Mouse (Mus musculus) intestine, embryonic 14.5 days (tissue): Measurements from ENCODE around the gene Parp16. TPM values are rescaled to one million over a fixed set of nuclear protein-coding genes. Genes with fewer than 3 reads are reported as not detected.

ENCODE experiments used
- ATAC-seq: fragments of 200-750 bp; cut with Nextera tagmentation; replicated peaks from 2 replicates; pipeline ENCODE4 v1.8.0; 2017; ENCODE audit warnings: low read depth, moderate number of reproducible peaks, moderate TSS enrichment, moderate library complexity; ENCODE audit not compliant: low FRiP score, low TSS enrichment
- DNase-seq: peaks from one replicate; pipeline ENCODE4 v3.0.0-alpha.2; 2018; ENCODE audit warnings: low spot score
- H3K27ac ChIP-seq: fragments of 300-500 bp; sonication (generic); 2 replicates; pipeline ENCODE4 v1.5.1; 2014; ENCODE audit warnings: low read depth, mild to moderate bottlenecking, control low read depth
- H3K27me3 ChIP-seq: fragments of 300-500 bp; sonication (generic); replicated peaks from 2 replicates; pipeline ENCODE4 v1.6.1; 2014; ENCODE audit warnings: low read length, control low read depth; ENCODE audit not compliant: control insufficient read depth, insufficient read depth
- H3K36me3 ChIP-seq: fragments of 300-500 bp; sonication (generic); 2 replicates; pipeline ENCODE4 v1.6.1; 2014; ENCODE audit warnings: low read length, control low read depth; ENCODE audit not compliant: control insufficient read depth, insufficient read depth
- H3K4me1 ChIP-seq: fragments of 300-500 bp; sonication (generic); replicated peaks from 2 replicates; pipeline ENCODE4 v1.6.1; 2014; ENCODE audit warnings: low read length, control low read depth, mixed read lengths; ENCODE audit not compliant: control insufficient read depth, insufficient read depth
- H3K4me2 ChIP-seq: fragments of 300-500 bp; sonication (generic); 2 replicates; pipeline ENCODE4 v1.6.1; 2014; ENCODE audit warnings: low read length
- H3K4me3 ChIP-seq: fragments of 300-500 bp; sonication (generic); 2 replicates; pipeline ENCODE4 v1.5.1; 2014; ENCODE audit warnings: low read depth, low read length, control low read depth, mixed read lengths
- H3K9ac ChIP-seq: fragments of 300-500 bp; sonication (generic); 2 replicates; pipeline ENCODE4 v1.6.1; 2014; ENCODE audit warnings: mild to moderate bottlenecking, low read length
- H3K9me3 ChIP-seq: fragments of 300-500 bp; sonication (generic); 2 replicates; pipeline ENCODE4 v1.6.1; 2016; ENCODE audit warnings: low read length, control low read depth; ENCODE audit not compliant: control insufficient read depth
- WGBS: fragments of 180-500 bp; shearing (Covaris S2); extraction: QIAGEN DNeasy Blood & Tissue Kit; methylation state at CpG from one replicate; pipeline ENCODE4 v1.1.7; 2014; 5-methylcytosine and 5-hydroxymethylcytosine counted together
- polyA plus RNA-seq: library from polyadenylated mRNA; unstranded; fragments of >200 nt; fragmentation: Nextera tagmentation; extraction: Ambion mirVana; gene quantifications from 2 replicates; pipeline ENCODE4 v1.2.1, GENCODE M21; 2014

Parp16 gene
- polyA plus RNA-seq, 1 experiment from 2014 or later = 9.1 TPM

DNA sequence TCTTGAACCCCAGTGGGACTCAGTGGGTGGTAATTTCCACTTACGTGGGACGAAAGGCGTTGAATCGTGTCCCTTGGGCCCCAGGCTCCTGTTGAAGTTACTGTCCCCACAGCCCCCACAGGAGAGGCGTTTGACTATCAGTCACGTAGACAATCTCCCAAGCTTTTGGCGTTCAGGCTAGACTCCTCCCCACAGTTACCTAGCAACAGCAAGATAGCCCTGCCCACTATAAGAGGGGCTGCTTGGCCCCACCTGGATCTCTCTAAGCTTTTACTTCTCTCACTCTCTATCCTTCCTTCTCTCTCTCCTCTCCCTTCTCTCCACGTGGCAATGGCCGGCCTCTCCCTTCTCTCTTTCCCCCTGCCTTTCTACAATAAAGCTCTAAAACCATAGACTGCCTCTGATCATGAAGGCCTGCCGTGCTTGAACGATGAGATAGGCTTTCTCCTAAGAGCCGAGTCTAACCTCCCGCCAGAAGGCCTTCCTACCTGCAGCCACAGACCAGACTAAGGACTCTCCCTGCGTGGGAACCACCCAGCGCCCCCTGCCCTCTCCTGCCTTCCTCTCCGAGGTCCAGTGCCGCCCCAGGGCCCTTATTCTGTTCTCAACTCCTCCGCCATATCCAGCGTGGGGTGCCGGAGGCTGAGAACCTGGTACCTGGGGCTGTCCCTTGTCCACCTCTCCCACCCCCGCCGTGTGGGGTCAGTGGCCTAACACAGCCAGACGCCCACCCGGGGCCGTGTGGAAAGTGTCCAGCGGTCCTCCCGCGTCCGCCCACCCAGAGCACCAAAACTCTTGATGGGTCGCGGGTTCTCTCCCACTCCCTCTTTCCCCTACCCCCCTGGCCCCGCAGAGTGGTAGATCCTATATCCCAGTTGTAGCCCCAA, 13.4 kb downstream of the Parp16 start:
- DNase-seq = no peak
- 90% methylated on average over 32 of the region's 32 CpGs for WGBS
- no peaks in the 10 kb centered on the region for H3K4me1 ChIP-seq
- no peak overlapping the region for H3K27ac ChIP-seq
- H3K9me3 ChIP-seq = no peaks in the 10 kb centered on the region
- H3K4me3 ChIP-seq = no peak overlapping the region
- H3K4me2 ChIP-seq = no peak overlapping the region
- no peaks in the 10 kb centered on the region for H3K36me3 ChIP-seq
- no peak for ATAC-seq
- H3K27me3 ChIP-seq = no peaks in the 10 kb centered on the region
- no peak overlapping the region for H3K9ac ChIP-seq

DNA sequence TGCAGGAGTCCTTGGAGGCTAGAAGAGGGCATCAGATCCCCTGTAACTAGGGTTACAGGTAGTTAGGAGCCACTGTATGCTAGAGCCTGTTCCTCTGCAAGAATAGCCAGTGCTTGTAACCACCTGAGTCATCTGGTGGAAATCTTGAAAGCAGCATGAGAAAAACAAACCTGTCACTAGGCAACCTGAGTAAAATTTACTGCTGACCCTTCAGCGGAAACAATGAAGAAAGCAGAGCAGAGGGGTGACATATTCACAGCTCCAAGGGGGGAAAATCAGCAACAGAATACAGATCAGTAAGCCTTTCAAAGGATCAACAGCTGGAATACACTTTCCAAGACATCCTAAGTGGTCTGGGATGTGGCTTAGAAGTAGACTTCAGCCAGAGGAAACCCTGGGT, 16.4 kb downstream of the Parp16 start:
- H3K9me3 ChIP-seq = no peaks in the 10 kb centered on the region
- H3K27ac ChIP-seq = no peak overlapping the region
- ATAC-seq = no peak
- H3K4me2 ChIP-seq = no peak overlapping the region
- H3K4me1 ChIP-seq = peaks cover 15% of the 10 kb centered on the region
- 28% methylated on average over 1 of the region's 1 CpGs for WGBS
- DNase-seq = no peak
- H3K9ac ChIP-seq = no peak overlapping the region
- H3K36me3 ChIP-seq = no peaks in the 10 kb centered on the region
- no peak overlapping the region for H3K4me3 ChIP-seq
- no peaks in the 10 kb centered on the region for H3K27me3 ChIP-seq

DNA sequence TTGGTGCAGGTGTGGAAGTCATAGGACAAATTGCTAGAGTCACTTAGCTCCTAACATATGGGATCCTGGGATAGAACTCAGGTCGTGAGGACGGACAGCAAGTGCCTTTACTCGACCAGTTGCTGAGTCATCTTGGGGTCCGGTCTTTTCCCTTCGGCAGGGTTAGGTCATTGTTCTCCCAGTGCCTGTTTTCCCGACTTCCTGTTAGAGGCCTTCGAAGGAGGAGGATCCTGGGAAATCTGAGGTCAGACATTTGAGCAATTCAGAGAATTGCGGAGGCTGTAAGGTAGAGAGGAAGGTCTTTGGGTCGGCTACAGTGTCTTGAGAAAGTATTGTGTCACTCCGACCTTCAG, 19.2 kb downstream of the Parp16 start:
- WGBS = 13% methylated on average over 10 of the region's 10 CpGs
- peaks cover 27% of the 10 kb centered on the region for H3K4me1 ChIP-seq
- H3K36me3 ChIP-seq = no peaks in the 10 kb centered on the region
- ATAC-seq (peak; percentile 12; the same call in 1 of the 2 replicates), DNase-seq (no peak)
- H3K9ac ChIP-seq = peak overlapping the region; percentile 77
- peak overlapping the region; percentile 99 for H3K4me2 ChIP-seq
- H3K27ac ChIP-seq = peak overlapping the region; percentile 96
- peak overlapping the region; percentile 62 for H3K4me3 ChIP-seq
- H3K27me3 ChIP-seq = no peaks in the 10 kb centered on the region
- H3K9me3 ChIP-seq = no peaks in the 10 kb centered on the region

DNA sequence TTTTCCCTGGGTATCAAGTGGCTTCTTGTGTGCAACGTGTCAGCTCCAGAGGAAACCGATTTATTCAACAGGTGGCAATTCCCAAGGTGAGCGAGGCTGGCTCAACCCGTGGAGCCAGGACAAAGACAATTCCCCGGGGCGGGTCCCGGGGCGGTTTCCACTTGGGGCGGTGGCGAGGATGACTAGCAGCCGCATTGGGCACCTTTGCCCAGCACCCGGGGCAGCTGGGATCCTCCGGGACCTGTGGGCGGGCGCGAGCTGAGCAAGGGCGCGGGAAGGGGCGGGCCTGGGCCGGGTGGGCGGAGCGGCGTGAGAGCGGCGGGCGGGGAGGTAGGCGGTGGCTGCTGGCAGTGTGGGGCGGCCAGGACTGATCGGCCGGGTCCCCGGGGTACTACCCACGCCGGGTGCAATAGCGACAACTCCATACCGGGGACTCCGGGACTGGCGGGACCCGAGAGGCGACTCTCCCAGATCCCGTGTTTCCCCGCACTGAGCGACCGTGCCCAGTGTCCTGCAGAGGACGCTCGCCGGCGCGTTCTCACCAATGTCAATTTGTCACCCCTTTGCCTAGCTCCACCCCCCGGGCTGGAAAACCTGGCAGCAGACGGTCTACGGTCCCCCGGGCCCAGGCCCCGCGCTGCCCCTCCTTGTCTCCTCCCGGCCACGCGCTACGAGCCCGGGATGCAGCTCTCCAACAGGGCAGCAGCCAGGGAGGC, 19.8 kb downstream of the Parp16 start:
- under 1% methylated on average over 56 of the region's 59 CpGs for WGBS

DNA sequence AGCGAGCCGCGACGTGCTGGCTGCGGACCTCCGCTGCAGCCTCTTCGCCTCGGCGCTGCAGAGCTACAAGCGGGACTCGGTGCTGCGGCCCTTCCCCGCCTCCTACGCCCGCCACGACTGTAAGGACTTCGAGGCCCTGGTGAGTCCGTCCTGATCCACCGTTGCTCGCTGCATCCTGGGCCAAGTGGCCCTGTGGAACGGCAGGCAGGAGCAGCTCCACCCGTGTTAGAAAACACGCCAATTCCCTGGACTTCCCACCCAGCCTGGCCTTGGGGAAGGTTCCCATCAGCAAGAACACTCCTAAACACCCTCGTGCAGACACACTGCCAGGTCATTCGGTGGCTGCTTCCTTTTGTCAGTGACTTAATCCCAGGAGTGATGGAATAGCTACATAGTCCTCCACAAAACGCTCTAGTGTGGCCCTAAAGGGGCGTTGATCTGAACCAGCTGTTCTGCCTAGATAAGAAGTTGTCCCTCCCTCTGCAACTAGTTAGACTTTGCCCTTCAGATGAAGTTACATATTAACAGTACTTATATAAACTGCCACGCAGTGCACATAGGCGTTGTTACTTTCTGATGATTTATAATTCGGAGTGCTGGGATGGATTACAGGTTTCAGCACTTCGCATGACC, 20.5 kb downstream of the Parp16 start:
- H3K9me3 ChIP-seq = no peaks in the 10 kb centered on the region
- no peaks in the 10 kb centered on the region for H3K27me3 ChIP-seq
- WGBS = 3% methylated on average over 31 of the region's 31 CpGs
- peak; percentile 71 for ATAC-seq
- H3K4me2 ChIP-seq = peak overlapping the region; percentile 99
- peak overlapping the region; percentile 77 for H3K9ac ChIP-seq
- H3K4me1 ChIP-seq = peaks cover 27% of the 10 kb centered on the region
- peak; percentile 84 for DNase-seq
- no peaks in the 10 kb centered on the region for H3K36me3 ChIP-seq
- peak overlapping the region; percentile 96 for H3K27ac ChIP-seq
- H3K4me3 ChIP-seq = peak overlapping the region; percentile 62

More for the DNA sequence above, 19.8 kb downstream of the Parp16 start:
- H3K36me3 ChIP-seq = no peaks in the 10 kb centered on the region
- ATAC-seq = peak; percentile 91
- peak overlapping the region; percentile 77 for H3K9ac ChIP-seq
- H3K4me3 ChIP-seq = peak overlapping the region; percentile 62
- H3K27me3 ChIP-seq = no peaks in the 10 kb centered on the region
- peaks cover 27% of the 10 kb centered on the region for H3K4me1 ChIP-seq
- DNase-seq = peak; percentile 96
- H3K9me3 ChIP-seq = no peaks in the 10 kb centered on the region
- H3K4me2 ChIP-seq = peak overlapping the region; percentile 99
- peak overlapping the region; percentile 96 for H3K27ac ChIP-seq

DNA sequence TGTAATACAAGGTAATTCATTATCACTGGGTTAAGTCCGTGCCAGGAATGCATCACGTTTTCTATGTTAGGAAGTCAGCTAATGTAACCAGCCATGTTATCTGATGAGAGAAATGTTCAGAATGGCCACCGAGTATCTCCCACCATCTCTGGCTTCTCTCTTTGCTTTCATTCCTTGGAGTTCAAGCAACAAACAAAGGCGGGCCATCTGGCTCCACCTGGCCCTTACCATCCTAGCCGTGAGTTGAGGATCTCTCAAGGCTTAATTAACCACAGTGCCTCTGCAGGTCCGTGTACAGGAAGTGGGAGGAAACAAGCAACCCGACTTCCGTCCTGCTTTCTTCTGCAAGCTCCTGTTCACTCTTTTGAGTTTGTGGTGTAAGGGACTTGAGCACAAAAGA, 21.8 kb downstream of the Parp16 start:
- Histone ChIP-seq H3K4me3 (no peak overlapping the region), H3K4me2 (peak overlapping the region; percentile 18; the same call in 1 of the 2 replicates), H3K36me3 (no peaks in the 10 kb centered on the region), H3K4me1 (peaks cover 27% of the 10 kb centered on the region), H3K27ac (no peak overlapping the region), H3K9me3 (no peaks in the 10 kb centered on the region), H3K9ac (no peak overlapping the region), H3K27me3 (no peaks in the 10 kb centered on the region)
- ATAC-seq (no peak), DNase-seq (no peak)
- 44% methylated on average over 8 of the region's 8 CpGs for WGBS

DNA sequence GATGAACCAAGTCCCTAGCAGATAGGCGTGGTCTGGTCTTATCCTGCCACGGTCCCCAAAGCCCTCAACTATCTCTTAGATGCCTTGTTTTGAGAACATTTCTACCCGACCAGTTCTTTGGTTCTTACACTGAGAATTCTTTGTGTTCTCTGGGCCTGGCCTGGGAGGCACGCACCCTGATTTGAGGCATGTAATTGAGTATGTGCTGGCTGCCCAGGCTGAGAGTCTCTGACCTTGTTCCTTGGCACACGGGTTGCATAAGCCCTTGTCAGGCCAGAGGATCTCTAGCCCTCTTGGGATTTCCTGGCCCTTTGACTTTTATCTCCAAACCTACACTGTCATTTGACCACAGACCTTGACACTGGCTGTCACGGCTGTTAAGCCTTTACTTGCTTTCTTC, 22.5 kb downstream of the Parp16 start:
- Histone ChIP-seq H3K4me1 (peaks cover 27% of the 10 kb centered on the region), H3K27ac (peak overlapping the region; percentile 22; the same call in 1 of the 2 replicates), H3K9me3 (no peaks in the 10 kb centered on the region), H3K4me3 (no peak overlapping the region), H3K27me3 (no peaks in the 10 kb centered on the region), H3K4me2 (no peak overlapping the region), H3K9ac (no peak overlapping the region), H3K36me3 (no peaks in the 10 kb centered on the region)
- ATAC-seq (no peak), DNase-seq (no peak)
- 67% methylated on average over 6 of the region's 6 CpGs for WGBS

DNA sequence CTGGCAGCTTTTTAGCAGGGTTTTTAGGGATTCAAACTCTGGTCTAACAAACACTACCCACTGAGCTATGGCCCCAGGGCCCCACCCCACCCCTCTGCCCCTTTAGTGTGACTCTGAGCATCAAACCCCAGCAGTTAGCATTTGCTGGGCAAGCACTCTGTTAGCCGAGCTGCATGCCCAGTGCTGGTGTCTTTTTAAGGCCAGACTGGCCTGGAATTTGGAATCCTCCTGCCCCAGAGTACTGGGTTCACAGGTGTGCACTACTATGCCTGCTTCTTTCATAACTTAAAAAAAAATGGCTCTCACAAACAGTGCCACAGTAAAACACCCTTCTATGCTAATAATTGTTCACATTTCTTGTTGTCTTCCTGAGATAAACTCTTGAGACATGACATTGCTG, 23.8 kb downstream of the Parp16 start:
- Histone ChIP-seq H3K4me1 (peaks cover 27% of the 10 kb centered on the region), H3K4me3 (no peak overlapping the region), H3K9me3 (no peaks in the 10 kb centered on the region), H3K27ac (no peak overlapping the region), H3K9ac (no peak overlapping the region), H3K4me2 (no peak overlapping the region), H3K27me3 (no peaks in the 10 kb centered on the region), H3K36me3 (no peaks in the 10 kb centered on the region)
- ATAC-seq (no peak), DNase-seq (no peak)
- 79% methylated on average over 1 of the region's 1 CpGs for WGBS
